Mouse (Mus musculus): ENCODE measurements around the gene Gm14692.
"Not testable (repeated sequence)": the region's sequence is repeated elsewhere in the genome, so short reads cannot be mapped to it uniquely, and the experiment has no call there.

The Gm14692 gene

GRCm38 (mm10) chrX:67695398-67695797 lies at the start of gene Gm14692:
Gene Gm14692, plus strand, starts transcription at chrX:67695698.
- DNase-seq (ENCODE audit: low read depth, low spot score), result not testable (repeated sequence)

- DNase-seq (ENCODE audit: low read depth, low spot score), result not testable (repeated sequence)
Measured at GRCm38 (mm10) chrX:67693462-67693861, 2.0 kb upstream of the Gm14692 start, which contains the start of gene Gm1140. Gene Gm1140, minus strand, starts transcription at chrX:67693562.
